Mouse (Mus musculus): Measurements from ENCODE around the gene Anapc2. TPM values are rescaled to one million over a fixed set of nuclear protein-coding genes. Genes with fewer than 3 reads are reported as not detected.
A peak's percentile ranks its signal among the peaks of the same experiment; 100 is the strongest.

Gene Anapc2
- polyA plus RNA-seq, 1 experiment from 2014 or later, result 40.5 TPM

GRCm38 (mm10) chr2:25290101-25290815 is 18.0 kb downstream of the Anapc2 start:
- no peak overlapping the region for H3K4me2 ChIP-seq (ENCODE audit: low read depth, low read length)
- peaks cover under 1% of the 10 kb centered on the region; the same call in 1 of the 2 replicates for H3K36me3 ChIP-seq (ENCODE audit: control insufficient read depth, insufficient read depth)
- no peak for ATAC-seq (ENCODE audit: low read depth)
- H3K9me3 ChIP-seq (replicated peaks; ENCODE audit: control insufficient read depth, low read length), result no peaks in the 10 kb centered on the region
- H3K27ac ChIP-seq (ENCODE audit: low read length), result no peak overlapping the region
- 4% methylated on average over 54 of the region's 54 CpGs for WGBS (ENCODE audit: insufficient replicate concordance)
- no peak overlapping the region for H3K9ac ChIP-seq (ENCODE audit: low read depth, low read length)
- H3K4me3 ChIP-seq (ENCODE audit: low read depth, low read length), result no peak overlapping the region
- peaks cover 57% of the 10 kb centered on the region for H3K27me3 ChIP-seq (ENCODE audit: control insufficient read depth, insufficient read depth, low read depth, low read length)
- peaks cover 8% of the 10 kb centered on the region for H3K4me1 ChIP-seq (ENCODE audit: control insufficient read depth, low read depth, low read length)

- WGBS (ENCODE audit: insufficient replicate concordance), result 4% methylated on average over 18 of the region's 18 CpGs
- Histone ChIP-seq H3K4me3 (ENCODE audit: low read depth, low read length) (no peak overlapping the region), H3K36me3 (ENCODE audit: control insufficient read depth, insufficient read depth) (no peaks in the 10 kb centered on the region), H3K27me3 (ENCODE audit: control insufficient read depth, insufficient read depth, low read depth, low read length) (peaks cover 57% of the 10 kb centered on the region), H3K9me3 (replicated peaks; ENCODE audit: control insufficient read depth, low read length) (no peaks in the 10 kb centered on the region), H3K4me1 (ENCODE audit: control insufficient read depth, low read depth, low read length) (peaks cover 8% of the 10 kb centered on the region), H3K27ac (ENCODE audit: low read length) (no peak overlapping the region), H3K9ac (ENCODE audit: low read depth, low read length) (no peak overlapping the region), H3K4me2 (ENCODE audit: low read depth, low read length) (no peak overlapping the region)
- no peak for ATAC-seq (ENCODE audit: low read depth)
Observed at GRCm38 (mm10) chr2:25290816-25291130, 18.5 kb downstream of the Anapc2 start.

GRCm38 (mm10) chr2:25291184-25292053 is 19.1 kb downstream of the Anapc2 start:
- H3K4me2 ChIP-seq (ENCODE audit: low read depth, low read length), result 0 out of 2 replicates have a peak overlapping the region, but pooled peaks have one; percentile 50
- peaks cover 57% of the 10 kb centered on the region for H3K27me3 ChIP-seq (ENCODE audit: control insufficient read depth, insufficient read depth, low read depth, low read length)
- 10% methylated on average over 32 of the region's 32 CpGs for WGBS (ENCODE audit: insufficient replicate concordance)
- no peak overlapping the region for H3K9ac ChIP-seq (ENCODE audit: low read depth, low read length)
- peaks cover 3% of the 10 kb centered on the region for H3K4me1 ChIP-seq (ENCODE audit: control insufficient read depth, low read depth, low read length)
- H3K9me3 ChIP-seq (replicated peaks; ENCODE audit: control insufficient read depth, low read length), result no peaks in the 10 kb centered on the region
- H3K4me3 ChIP-seq (ENCODE audit: low read depth, low read length), result no peak overlapping the region; the same call in 1 of the 2 replicates
- H3K36me3 ChIP-seq (ENCODE audit: control insufficient read depth, insufficient read depth), result no peaks in the 10 kb centered on the region
- H3K27ac ChIP-seq (ENCODE audit: low read length), result no peak overlapping the region
- no peak for ATAC-seq (ENCODE audit: low read depth)

GRCm38 (mm10) chr2:25292054-25292544 is 19.8 kb downstream of the Anapc2 start:
- Histone ChIP-seq H3K9me3 (replicated peaks; ENCODE audit: control insufficient read depth, low read length) (no peaks in the 10 kb centered on the region), H3K4me2 (ENCODE audit: low read depth, low read length) (peak overlapping the region; percentile 50), H3K9ac (ENCODE audit: low read depth, low read length) (no peak overlapping the region; the same call in 1 of the 2 replicates), H3K27me3 (ENCODE audit: control insufficient read depth, insufficient read depth, low read depth, low read length) (peaks cover 57% of the 10 kb centered on the region), H3K4me1 (ENCODE audit: control insufficient read depth, low read depth, low read length) (peaks cover 2% of the 10 kb centered on the region), H3K27ac (ENCODE audit: low read length) (no peak overlapping the region), H3K36me3 (ENCODE audit: control insufficient read depth, insufficient read depth) (no peaks in the 10 kb centered on the region), H3K4me3 (ENCODE audit: low read depth, low read length) (peak overlapping the region; percentile 34)
- ATAC-seq (ENCODE audit: low read depth), result no peak
- WGBS (ENCODE audit: insufficient replicate concordance), result 5% methylated on average over 35 of the region's 43 CpGs

- Histone ChIP-seq H3K9me3 (replicated peaks; ENCODE audit: control insufficient read depth, low read length) (no peaks in the 10 kb centered on the region), H3K9ac (ENCODE audit: low read depth, low read length) (no peak overlapping the region), H3K4me2 (ENCODE audit: low read depth, low read length) (no peak overlapping the region), H3K27ac (ENCODE audit: low read length) (no peak overlapping the region), H3K36me3 (ENCODE audit: control insufficient read depth, insufficient read depth) (no peaks in the 10 kb centered on the region), H3K4me1 (ENCODE audit: control insufficient read depth, low read depth, low read length) (peaks cover 2% of the 10 kb centered on the region), H3K4me3 (ENCODE audit: low read depth, low read length) (no peak overlapping the region), H3K27me3 (ENCODE audit: control insufficient read depth, insufficient read depth, low read depth, low read length) (peaks cover 57% of the 10 kb centered on the region)
- WGBS (ENCODE audit: insufficient replicate concordance), result 0% methylated on average over 1 of the region's 1 CpGs
- no peak for ATAC-seq (ENCODE audit: low read depth)
Observed at GRCm38 (mm10) chr2:25292856-25293255, 20.6 kb downstream of the Anapc2 start.

- Histone ChIP-seq H3K27ac (ENCODE audit: low read length) (no peak overlapping the region), H3K9ac (ENCODE audit: low read depth, low read length) (no peak overlapping the region), H3K9me3 (replicated peaks; ENCODE audit: control insufficient read depth, low read length) (no peaks in the 10 kb centered on the region), H3K4me2 (ENCODE audit: low read depth, low read length) (no peak overlapping the region), H3K4me3 (ENCODE audit: low read depth, low read length) (no peak overlapping the region), H3K36me3 (ENCODE audit: control insufficient read depth, insufficient read depth) (no peaks in the 10 kb centered on the region), H3K4me1 (ENCODE audit: control insufficient read depth, low read depth, low read length) (peaks cover 2% of the 10 kb centered on the region), H3K27me3 (ENCODE audit: control insufficient read depth, insufficient read depth, low read depth, low read length) (peaks cover 50% of the 10 kb centered on the region)
- ATAC-seq (ENCODE audit: low read depth), result no peak
- WGBS (ENCODE audit: insufficient replicate concordance), result 56% methylated on average over 9 of the region's 9 CpGs
Observed at GRCm38 (mm10) chr2:25293706-25294105, 21.4 kb downstream of the Anapc2 start.

- no peaks in the 10 kb centered on the region for H3K36me3 ChIP-seq (ENCODE audit: control insufficient read depth, insufficient read depth)
- H3K9me3 ChIP-seq (replicated peaks; ENCODE audit: control insufficient read depth, low read length), result no peaks in the 10 kb centered on the region
- H3K27ac ChIP-seq (ENCODE audit: low read length), result no peak overlapping the region
- no peak for ATAC-seq (ENCODE audit: low read depth)
- no peak overlapping the region for H3K4me2 ChIP-seq (ENCODE audit: low read depth, low read length)
- peaks cover 16% of the 10 kb centered on the region for H3K27me3 ChIP-seq (ENCODE audit: control insufficient read depth, insufficient read depth, low read depth, low read length)
- no peak overlapping the region for H3K9ac ChIP-seq (ENCODE audit: low read depth, low read length)
- 61% methylated on average over 8 of the region's 8 CpGs for WGBS (ENCODE audit: insufficient replicate concordance)
- H3K4me3 ChIP-seq (ENCODE audit: low read depth, low read length), result no peak overlapping the region
- peaks cover 1% of the 10 kb centered on the region for H3K4me1 ChIP-seq (ENCODE audit: control insufficient read depth, low read depth, low read length)
Observed at GRCm38 (mm10) chr2:25297093-25297492, 24.8 kb downstream of the Anapc2 start.

GRCm38 (mm10) chr2:25298046-25298445 is 25.8 kb downstream of the Anapc2 start:
- Histone ChIP-seq H3K36me3 (ENCODE audit: control insufficient read depth, insufficient read depth) (no peaks in the 10 kb centered on the region), H3K4me1 (ENCODE audit: control insufficient read depth, low read depth, low read length) (no peaks in the 10 kb centered on the region), H3K27me3 (ENCODE audit: control insufficient read depth, insufficient read depth, low read depth, low read length) (peaks cover 9% of the 10 kb centered on the region), H3K9ac (ENCODE audit: low read depth, low read length) (no peak overlapping the region), H3K9me3 (replicated peaks; ENCODE audit: control insufficient read depth, low read length) (no peaks in the 10 kb centered on the region), H3K27ac (ENCODE audit: low read length) (no peak overlapping the region), H3K4me2 (ENCODE audit: low read depth, low read length) (no peak overlapping the region), H3K4me3 (ENCODE audit: low read depth, low read length) (no peak overlapping the region)
- WGBS (ENCODE audit: insufficient replicate concordance), result 60% methylated on average over 10 of the region's 10 CpGs
- no peak for ATAC-seq (ENCODE audit: low read depth)

GRCm38 (mm10) chr2:25303452-25303851 is 31.2 kb downstream of the Anapc2 start:
- no peak overlapping the region for H3K27ac ChIP-seq (ENCODE audit: low read length)
- WGBS (ENCODE audit: insufficient replicate concordance), result 39% methylated on average over 3 of the region's 3 CpGs
- no peak overlapping the region for H3K9ac ChIP-seq (ENCODE audit: low read depth, low read length)
- H3K4me1 ChIP-seq (ENCODE audit: control insufficient read depth, low read depth, low read length), result no peaks in the 10 kb centered on the region
- no peak for ATAC-seq (ENCODE audit: low read depth)
- no peak overlapping the region for H3K4me2 ChIP-seq (ENCODE audit: low read depth, low read length)
- no peak overlapping the region for H3K4me3 ChIP-seq (ENCODE audit: low read depth, low read length)
- no peaks in the 10 kb centered on the region for H3K36me3 ChIP-seq (ENCODE audit: control insufficient read depth, insufficient read depth)
- H3K27me3 ChIP-seq (ENCODE audit: control insufficient read depth, insufficient read depth, low read depth, low read length), result peaks cover 39% of the 10 kb centered on the region
- no peaks in the 10 kb centered on the region for H3K9me3 ChIP-seq (replicated peaks; ENCODE audit: control insufficient read depth, low read length)

All from liver, embryonic 16.5 days (tissue).